Mouse (Mus musculus): ENCODE measurements around the gene Anapc1.
"Not testable (repeated sequence)": the region's sequence is repeated elsewhere in the genome, so short reads cannot be mapped to it uniquely, and the experiment has no call there.

The Anapc1 gene

GRCm38 (mm10) chr2:128697047-128697446 is 9.9 kb upstream of the Anapc1 start:
- DNase-seq (ENCODE audit: low spot score) = no peak

- DNase-seq (ENCODE audit: low spot score) = no peak
These were observed 9.2 kb upstream of the Anapc1 start for GRCm38 (mm10) chr2:128696426-128696825.

- DNase-seq (ENCODE audit: low spot score) = no peak
These were observed 7.4 kb upstream of the Anapc1 start for GRCm38 (mm10) chr2:128694548-128694947.

- DNase-seq (ENCODE audit: low spot score) = not testable (repeated sequence)
These were observed 6.6 kb upstream of the Anapc1 start for GRCm38 (mm10) chr2:128693828-128694227.

GRCm38 (mm10) chr2:128693236-128693635 is 6.0 kb upstream of the Anapc1 start:
- no peak for DNase-seq (ENCODE audit: low spot score)

GRCm38 (mm10) chr2:128692771-128693170 is 5.6 kb upstream of the Anapc1 start:
- no peak for DNase-seq (ENCODE audit: low spot score)

- no peak for DNase-seq (ENCODE audit: low spot score)
These were observed 5.1 kb upstream of the Anapc1 start for GRCm38 (mm10) chr2:128692336-128692735.

- no peak for DNase-seq (ENCODE audit: low spot score)
These were observed 448 bp upstream of the Anapc1 start for GRCm38 (mm10) chr2:128687558-128688120.

GRCm38 (mm10) chr2:128680661-128681060 is 6.5 kb downstream of the Anapc1 start:
- DNase-seq (ENCODE audit: low spot score) = no peak

GRCm38 (mm10) chr2:128620578-128620977 is 66.6 kb downstream of the Anapc1 start:
- no peak for DNase-seq (ENCODE audit: low spot score)

- no peak for DNase-seq (ENCODE audit: low spot score)
These were observed 71.8 kb downstream of the Anapc1 start for GRCm38 (mm10) chr2:128615366-128615765.

- no peak for DNase-seq (ENCODE audit: low spot score)
These were observed 73.8 kb downstream of the Anapc1 start for GRCm38 (mm10) chr2:128613365-128613764.

GRCm38 (mm10) chr2:128612275-128612674 is 74.9 kb downstream of the Anapc1 start:
- no peak for DNase-seq (ENCODE audit: low spot score)

- DNase-seq (ENCODE audit: low spot score) = no peak
These were observed 76.0 kb downstream of the Anapc1 start for GRCm38 (mm10) chr2:128611178-128611577.

GRCm38 (mm10) chr2:128609286-128609685 is 77.9 kb downstream of the Anapc1 start:
- no peak for DNase-seq (ENCODE audit: low spot score)

GRCm38 (mm10) chr2:128601534-128601933 is 85.7 kb downstream of the Anapc1 start:
- DNase-seq (ENCODE audit: low spot score) = no peak

- DNase-seq (ENCODE audit: low spot score) = no peak
These were observed 94.9 kb downstream of the Anapc1 start for GRCm38 (mm10) chr2:128592301-128592700.

- no peak for DNase-seq (ENCODE audit: low spot score)
These were observed 96.3 kb downstream of the Anapc1 start, which contains the start of gene Spdye4c for GRCm38 (mm10) chr2:128590909-128591308. Gene Spdye4c (plus strand): TSS chr2:128591209.

- DNase-seq (ENCODE audit: low spot score) = no peak
These were observed 104.3 kb downstream of the Anapc1 start for GRCm38 (mm10) chr2:128582881-128583280.

GRCm38 (mm10) chr2:128572726-128573624 is 114.2 kb downstream of the Anapc1 start:
- DNase-seq (ENCODE audit: low spot score) = peak; percentile 79

- DNase-seq (ENCODE audit: low spot score) = no peak
These were observed 116.2 kb downstream of the Anapc1 start for GRCm38 (mm10) chr2:128571001-128571400.

- no peak for DNase-seq (ENCODE audit: low spot score)
These were observed 118.7 kb downstream of the Anapc1 start for GRCm38 (mm10) chr2:128568490-128568889.

- no peak for DNase-seq (ENCODE audit: low spot score)
These were observed 119.2 kb downstream of the Anapc1 start for GRCm38 (mm10) chr2:128568018-128568417.
